Mouse (Mus musculus): ENCODE results near the gene Mgat3. TPM values are rescaled to one million over a fixed set of nuclear protein-coding genes. Genes with fewer than 3 reads are reported as not detected.

Gene Mgat3
- polyA plus RNA-seq, 1 experiment from 2014 or later = 8.8 TPM

GRCm38 (mm10) chr15:80215716-80216479 lies 42.4 kb downstream of the Mgat3 start:
- H3K4me1 ChIP-seq (replicated peaks; ENCODE audit: control insufficient read depth, insufficient read depth, low read length) = 0 out of 2 replicates have a peak, but pooled peaks cover 3% of the 10 kb centered on the region
- peaks cover 3% of the 10 kb centered on the region; the same call in 1 of the 2 replicates for H3K36me3 ChIP-seq (ENCODE audit: control insufficient read depth, insufficient read depth, low read length)
- no peak overlapping the region for H3K4me2 ChIP-seq (ENCODE audit: low read depth, low read length, severe bottlenecking)
- ATAC-seq (replicated peaks; ENCODE audit: low FRiP score) = no peak
- no peak overlapping the region for H3K27ac ChIP-seq (ENCODE audit: low read depth, low read length)
- no peaks in the 10 kb centered on the region for H3K9me3 ChIP-seq (ENCODE audit: control insufficient read depth, low read length)
- H3K4me3 ChIP-seq (ENCODE audit: low read depth, low read length) = no peak overlapping the region
- H3K27me3 ChIP-seq (ENCODE audit: control insufficient read depth, insufficient read depth, low read length) = no peaks in the 10 kb centered on the region
- WGBS = 17% methylated on average over 10 of the region's 10 CpGs
- DNase-seq (ENCODE audit: low spot score) = no peak
- no peak overlapping the region for H3K9ac ChIP-seq (ENCODE audit: low read length)

- no peak for DNase-seq (ENCODE audit: low spot score)
- H3K27ac ChIP-seq (ENCODE audit: low read depth, low read length) = no peak overlapping the region
- H3K9me3 ChIP-seq (ENCODE audit: control insufficient read depth, low read length) = no peaks in the 10 kb centered on the region
- no peaks in the 10 kb centered on the region for H3K27me3 ChIP-seq (ENCODE audit: control insufficient read depth, insufficient read depth, low read length)
- no peak for ATAC-seq (replicated peaks; ENCODE audit: low FRiP score)
- no peak overlapping the region for H3K4me2 ChIP-seq (ENCODE audit: low read depth, low read length, severe bottlenecking)
- H3K9ac ChIP-seq (ENCODE audit: low read length) = no peak overlapping the region
- 0 out of 2 replicates have a peak, but pooled peaks cover 3% of the 10 kb centered on the region for H3K4me1 ChIP-seq (replicated peaks; ENCODE audit: control insufficient read depth, insufficient read depth, low read length)
- H3K36me3 ChIP-seq (ENCODE audit: control insufficient read depth, insufficient read depth, low read length) = peaks cover 3% of the 10 kb centered on the region; the same call in 1 of the 2 replicates
- H3K4me3 ChIP-seq (ENCODE audit: low read depth, low read length) = no peak overlapping the region
- 66% methylated on average over 9 of the region's 9 CpGs for WGBS
Observed at GRCm38 (mm10) chr15:80216480-80216820, 42.9 kb downstream of the Mgat3 start.

- no peaks in the 10 kb centered on the region for H3K9me3 ChIP-seq (ENCODE audit: control insufficient read depth, low read length)
- H3K36me3 ChIP-seq (ENCODE audit: control insufficient read depth, insufficient read depth, low read length) = no peaks in the 10 kb centered on the region; the same call in 1 of the 2 replicates
- H3K4me1 ChIP-seq (replicated peaks; ENCODE audit: control insufficient read depth, insufficient read depth, low read length) = 0 out of 2 replicates have a peak, but pooled peaks cover 3% of the 10 kb centered on the region
- H3K27ac ChIP-seq (ENCODE audit: low read depth, low read length) = no peak overlapping the region
- H3K4me2 ChIP-seq (ENCODE audit: low read depth, low read length, severe bottlenecking) = no peak overlapping the region
- no peak overlapping the region for H3K4me3 ChIP-seq (ENCODE audit: low read depth, low read length)
- 90% methylated on average over 10 of the region's 10 CpGs for WGBS
- H3K27me3 ChIP-seq (ENCODE audit: control insufficient read depth, insufficient read depth, low read length) = no peaks in the 10 kb centered on the region
- no peak for DNase-seq (ENCODE audit: low spot score)
- no peak for ATAC-seq (replicated peaks; ENCODE audit: low FRiP score)
- H3K9ac ChIP-seq (ENCODE audit: low read length) = no peak overlapping the region
Observed at GRCm38 (mm10) chr15:80217476-80217875, 44.0 kb downstream of the Mgat3 start.

- no peak overlapping the region for H3K27ac ChIP-seq (ENCODE audit: low read depth, low read length)
- no peaks in the 10 kb centered on the region for H3K9me3 ChIP-seq (ENCODE audit: control insufficient read depth, low read length)
- H3K9ac ChIP-seq (ENCODE audit: low read length) = no peak overlapping the region
- WGBS = 62% methylated on average over 14 of the region's 14 CpGs
- H3K4me1 ChIP-seq (replicated peaks; ENCODE audit: control insufficient read depth, insufficient read depth, low read length) = 0 out of 2 replicates have a peak, but pooled peaks cover 3% of the 10 kb centered on the region
- peak; percentile 57 for DNase-seq (ENCODE audit: low spot score)
- H3K4me2 ChIP-seq (ENCODE audit: low read depth, low read length, severe bottlenecking) = no peak overlapping the region
- ATAC-seq (replicated peaks; ENCODE audit: low FRiP score) = no peak
- no peaks in the 10 kb centered on the region for H3K27me3 ChIP-seq (ENCODE audit: control insufficient read depth, insufficient read depth, low read length)
- no peaks in the 10 kb centered on the region for H3K36me3 ChIP-seq (ENCODE audit: control insufficient read depth, insufficient read depth, low read length)
- H3K4me3 ChIP-seq (ENCODE audit: low read depth, low read length) = no peak overlapping the region
Observed at GRCm38 (mm10) chr15:80219211-80219610, 45.7 kb downstream of the Mgat3 start.

GRCm38 (mm10) chr15:80219705-80220657 lies 46.5 kb downstream of the Mgat3 start:
- no peaks in the 10 kb centered on the region for H3K27me3 ChIP-seq (ENCODE audit: control insufficient read depth, insufficient read depth, low read length)
- H3K9ac ChIP-seq (ENCODE audit: low read length) = no peak overlapping the region
- 73% methylated on average over 4 of the region's 4 CpGs for WGBS
- no peak overlapping the region for H3K4me2 ChIP-seq (ENCODE audit: low read depth, low read length, severe bottlenecking)
- H3K27ac ChIP-seq (ENCODE audit: low read depth, low read length) = no peak overlapping the region
- no peaks in the 10 kb centered on the region for H3K36me3 ChIP-seq (ENCODE audit: control insufficient read depth, insufficient read depth, low read length)
- 0 out of 2 replicates have a peak, but pooled peaks cover 3% of the 10 kb centered on the region for H3K4me1 ChIP-seq (replicated peaks; ENCODE audit: control insufficient read depth, insufficient read depth, low read length)
- no peak overlapping the region for H3K4me3 ChIP-seq (ENCODE audit: low read depth, low read length)
- no peaks in the 10 kb centered on the region for H3K9me3 ChIP-seq (ENCODE audit: control insufficient read depth, low read length)
- no peak for DNase-seq (ENCODE audit: low spot score)
- no peak for ATAC-seq (replicated peaks; ENCODE audit: low FRiP score)

GRCm38 (mm10) chr15:80221031-80221430 lies 47.5 kb downstream of the Mgat3 start:
- Histone ChIP-seq H3K36me3 (ENCODE audit: control insufficient read depth, insufficient read depth, low read length) (no peaks in the 10 kb centered on the region), H3K27ac (ENCODE audit: low read depth, low read length) (no peak overlapping the region), H3K4me3 (ENCODE audit: low read depth, low read length) (no peak overlapping the region), H3K4me2 (ENCODE audit: low read depth, low read length, severe bottlenecking) (no peak overlapping the region), H3K9ac (ENCODE audit: low read length) (no peak overlapping the region), H3K27me3 (ENCODE audit: control insufficient read depth, insufficient read depth, low read length) (no peaks in the 10 kb centered on the region), H3K4me1 (replicated peaks; ENCODE audit: control insufficient read depth, insufficient read depth, low read length) (0 out of 2 replicates have a peak, but pooled peaks cover 3% of the 10 kb centered on the region), H3K9me3 (ENCODE audit: control insufficient read depth, low read length) (no peaks in the 10 kb centered on the region)
- DNase-seq (ENCODE audit: low spot score) (no peak), ATAC-seq (replicated peaks; ENCODE audit: low FRiP score) (no peak)
- WGBS = 68% methylated on average over 8 of the region's 8 CpGs

GRCm38 (mm10) chr15:80223751-80224150 lies 50.2 kb downstream of the Mgat3 start:
- WGBS = 93% methylated on average over 7 of the region's 7 CpGs
- ATAC-seq (replicated peaks; ENCODE audit: low FRiP score) (no peak), DNase-seq (ENCODE audit: low spot score) (no peak)
- H3K9me3 ChIP-seq (ENCODE audit: control insufficient read depth, low read length) = no peaks in the 10 kb centered on the region
- no peak overlapping the region for H3K9ac ChIP-seq (ENCODE audit: low read length)
- H3K4me3 ChIP-seq (ENCODE audit: low read depth, low read length) = no peak overlapping the region
- no peaks in the 10 kb centered on the region for H3K27me3 ChIP-seq (ENCODE audit: control insufficient read depth, insufficient read depth, low read length)
- H3K36me3 ChIP-seq (ENCODE audit: control insufficient read depth, insufficient read depth, low read length) = no peaks in the 10 kb centered on the region
- no peak overlapping the region for H3K27ac ChIP-seq (ENCODE audit: low read depth, low read length)
- H3K4me2 ChIP-seq (ENCODE audit: low read depth, low read length, severe bottlenecking) = no peak overlapping the region
- 0 out of 2 replicates have a peak, but pooled peaks cover 3% of the 10 kb centered on the region for H3K4me1 ChIP-seq (replicated peaks; ENCODE audit: control insufficient read depth, insufficient read depth, low read length)

- Histone ChIP-seq H3K36me3 (ENCODE audit: control insufficient read depth, insufficient read depth, low read length) (no peaks in the 10 kb centered on the region), H3K27ac (ENCODE audit: low read depth, low read length) (no peak overlapping the region), H3K4me1 (replicated peaks; ENCODE audit: control insufficient read depth, insufficient read depth, low read length) (no peaks in the 10 kb centered on the region), H3K9me3 (ENCODE audit: control insufficient read depth, low read length) (no peaks in the 10 kb centered on the region), H3K4me3 (ENCODE audit: low read depth, low read length) (no peak overlapping the region), H3K4me2 (ENCODE audit: low read depth, low read length, severe bottlenecking) (no peak overlapping the region), H3K9ac (ENCODE audit: low read length) (no peak overlapping the region), H3K27me3 (ENCODE audit: control insufficient read depth, insufficient read depth, low read length) (no peaks in the 10 kb centered on the region)
- no peak for ATAC-seq (replicated peaks; ENCODE audit: low FRiP score)
- WGBS = 23% methylated on average over 9 of the region's 9 CpGs
- peak; percentile 89 for DNase-seq (ENCODE audit: low spot score)
Observed at GRCm38 (mm10) chr15:80225208-80225607, 51.7 kb downstream of the Mgat3 start.

Measured in forebrain, embryonic 11.5 days (tissue).